Mouse (Mus musculus): Measurements from ENCODE around the gene Tent2. TPM values are rescaled to one million over a fixed set of nuclear protein-coding genes. Genes with fewer than 3 reads are reported as not detected.

The Tent2 gene
- total and polyA plus RNA-seq, 3 experiments = 20.6 to 62.1 (median 45.8) TPM

- no peaks in the 10 kb centered on the region for H3K79me2 ChIP-seq (replicated peaks; ENCODE audit: control insufficient read depth, extremely low read depth, insufficient read depth, poor library complexity, severe bottlenecking)
- TF ChIP-seq MXI1 (IDR thresholded peaks at IDR 0.05; ENCODE audit: low read depth, low read length) (no peak), BHLHE40 (IDR thresholded peaks at IDR 0.05; ENCODE audit: low read depth, low read length) (no peak), MAFK (IDR thresholded peaks at IDR 0.05; ENCODE audit: insufficient replicate concordance, low read length) (no peak), ELF1 (IDR thresholded peaks at IDR 0.05; ENCODE audit: low read depth, low read length) (no peak), E2F4 (IDR thresholded peaks at IDR 0.05; ENCODE audit: insufficient replicate concordance, low read depth, low read length) (no peak), ZKSCAN1 (IDR thresholded peaks at IDR 0.05; ENCODE audit: borderline replicate concordance, low read depth, low read length) (no peak), USF2 (conservative IDR thresholded peaks at IDR 0.05; ENCODE audit: low read depth, low read length) (no peak), PAX5 (IDR thresholded peaks at IDR 0.05; ENCODE audit: low read length) (no peak), SMC3 (IDR thresholded peaks at IDR 0.05; ENCODE audit: low read depth, low read length) (no peak)
- H3K9ac ChIP-seq (ENCODE audit: insufficient read depth, low read depth) = no peak overlapping the region
- dilution Hi-C loops (cut with MboI; ENCODE audit: extremely low pct_ligation_motif_present, extremely low pct_unique_long_range_greater_than_20kb, low sequenced_read_pairs) (no loop called here), in situ Hi-C loops (cut with MboI; ENCODE audit: low pct_ligation_motif_present, low pct_unique_long_range_greater_than_20kb, low sequenced_read_pairs) (loop anchor here (25.0 kb wide), 1 partner anchor 227 kb away; no protein-coding TSS in a partner anchor)
- peaks cover 3 to 17% of the 10 kb centered on the region in 2 experiments for H3K4me1 ChIP-seq (ENCODE audit: control insufficient read depth in 1 of 2, insufficient read depth in 2 of 2)
- no peaks in the 10 kb centered on the region for H3K36me3 ChIP-seq (replicated peaks in 1 of 2; ENCODE audit: control insufficient read depth in 1 of 2, insufficient read depth in 1 of 2, low read length in 1 of 2)
- H3K27me3 ChIP-seq (replicated peaks) = no peaks in the 10 kb centered on the region
- DNase-seq (ENCODE audit: extremely low read depth) = no peak
- H3K27ac ChIP-seq (ENCODE audit: insufficient read depth, low read depth) = no peak overlapping the region
- H3K4me2 ChIP-seq (ENCODE audit: insufficient read depth, low read depth, poor library complexity, severe bottlenecking) = no peak overlapping the region
- H3K9me3 ChIP-seq (replicated peaks; ENCODE audit: low read length) = no peaks in the 10 kb centered on the region
- H3K4me3 ChIP-seq (replicated peaks in 1 of 3; ENCODE audit: low read depth in 2 of 3, low read length in 2 of 3, poor library complexity in 1 of 3) = no peak overlapping the region
These were observed 46.9 kb upstream of the Tent2 start for GRCm38 (mm10) chr13:93239134-93239533.

- peaks cover 0 to 14% of the 10 kb centered on the region in 2 experiments; a peak in 3 of 4 replicates for H3K4me1 ChIP-seq (ENCODE audit: control insufficient read depth in 1 of 2, insufficient read depth in 2 of 2)
- no peak overlapping the region for H3K27ac ChIP-seq (ENCODE audit: insufficient read depth, low read depth)
- in situ Hi-C loops (cut with MboI; ENCODE audit: low pct_ligation_motif_present, low pct_unique_long_range_greater_than_20kb, low sequenced_read_pairs) = loop anchor here (25.0 kb wide), 1 partner anchor 226 kb away; no protein-coding TSS in a partner anchor
These were observed 45.7 kb upstream of the Tent2 start for GRCm38 (mm10) chr13:93237677-93238398.

GRCm38 (mm10) chr13:93234267-93235039 is 42.3 kb upstream of the Tent2 start:
- Histone ChIP-seq H3K9ac (ENCODE audit: insufficient read depth, low read depth) (no peak overlapping the region), H3K9me3 (replicated peaks; ENCODE audit: low read length) (no peaks in the 10 kb centered on the region), H3K79me2 (replicated peaks; ENCODE audit: control insufficient read depth, extremely low read depth, insufficient read depth, poor library complexity, severe bottlenecking) (no peaks in the 10 kb centered on the region), H3K4me1 (ENCODE audit: control insufficient read depth in 1 of 2, insufficient read depth in 2 of 2) (peaks cover 0 to 14% of the 10 kb centered on the region in 2 experiments; a peak in 3 of 4 replicates), H3K4me3 (replicated peaks in 1 of 3; ENCODE audit: low read depth in 2 of 3, low read length in 2 of 3, poor library complexity in 1 of 3) (no peak overlapping the region), H3K36me3 (replicated peaks in 1 of 2; ENCODE audit: control insufficient read depth in 1 of 2, insufficient read depth in 1 of 2, low read length in 1 of 2) (no peaks in the 10 kb centered on the region), H3K27me3 (replicated peaks) (no peaks in the 10 kb centered on the region), H3K27ac (ENCODE audit: insufficient read depth, low read depth) (no peak overlapping the region), H3K4me2 (ENCODE audit: insufficient read depth, low read depth, poor library complexity, severe bottlenecking) (no peak overlapping the region)
- dilution Hi-C loops (cut with MboI; ENCODE audit: extremely low pct_ligation_motif_present, extremely low pct_unique_long_range_greater_than_20kb, low sequenced_read_pairs) = no loop called here
- TF ChIP-seq USF1 (IDR thresholded peaks at IDR 0.05; ENCODE audit: low read depth, low read length) (no peak), ZKSCAN1 (IDR thresholded peaks at IDR 0.05; ENCODE audit: borderline replicate concordance, low read depth, low read length) (no peak), NELFE (IDR thresholded peaks at IDR 0.05; ENCODE audit: low read depth, low read length) (no peak), ZMIZ1 (IDR thresholded peaks at IDR 0.05; ENCODE audit: low read depth, low read length) (no peak), POLR2AphosphoS2 (IDR thresholded peaks at IDR 0.05; ENCODE audit: low read depth, low read length) (no peak)
- in situ Hi-C loops (cut with MboI; ENCODE audit: low pct_ligation_motif_present, low pct_unique_long_range_greater_than_20kb, low sequenced_read_pairs) = loop anchor here (25.0 kb wide), 1 partner anchor 222 kb away; no protein-coding TSS in a partner anchor
- DNase-seq (ENCODE audit: extremely low read depth) = no peak

More at GRCm38 (mm10) chr13:93237677-93238398, 45.7 kb upstream of the Tent2 start:
- Histone ChIP-seq H3K27me3 (replicated peaks) (no peaks in the 10 kb centered on the region), H3K9ac (ENCODE audit: insufficient read depth, low read depth) (no peak overlapping the region), H3K9me3 (replicated peaks; ENCODE audit: low read length) (no peaks in the 10 kb centered on the region), H3K79me2 (replicated peaks; ENCODE audit: control insufficient read depth, extremely low read depth, insufficient read depth, poor library complexity, severe bottlenecking) (no peaks in the 10 kb centered on the region), H3K4me2 (ENCODE audit: insufficient read depth, low read depth, poor library complexity, severe bottlenecking) (no peak overlapping the region; the same call in 1 of the 2 replicates), H3K4me3 (replicated peaks in 1 of 3; ENCODE audit: low read depth in 2 of 3, low read length in 2 of 3, poor library complexity in 1 of 3) (no peak overlapping the region), H3K36me3 (replicated peaks in 1 of 2; ENCODE audit: control insufficient read depth in 1 of 2, insufficient read depth in 1 of 2, low read length in 1 of 2) (no peaks in the 10 kb centered on the region)
- TF ChIP-seq RAD21 (IDR thresholded peaks at IDR 0.05; ENCODE audit: low read depth, low read length) = no peak
- dilution Hi-C loops (cut with MboI; ENCODE audit: extremely low pct_ligation_motif_present, extremely low pct_unique_long_range_greater_than_20kb, low sequenced_read_pairs) = no loop called here
- peak; percentile 37 for DNase-seq (ENCODE audit: extremely low read depth)

Data from CH12.LX (cell line).